Mouse (Mus musculus): ENCODE data around the gene Notch2. TPM values are rescaled to one million over a fixed set of nuclear protein-coding genes. Genes with fewer than 3 reads are reported as not detected.

Gene Notch2
- polyA plus RNA-seq, 1 experiment: 16.3 TPM

DNA sequence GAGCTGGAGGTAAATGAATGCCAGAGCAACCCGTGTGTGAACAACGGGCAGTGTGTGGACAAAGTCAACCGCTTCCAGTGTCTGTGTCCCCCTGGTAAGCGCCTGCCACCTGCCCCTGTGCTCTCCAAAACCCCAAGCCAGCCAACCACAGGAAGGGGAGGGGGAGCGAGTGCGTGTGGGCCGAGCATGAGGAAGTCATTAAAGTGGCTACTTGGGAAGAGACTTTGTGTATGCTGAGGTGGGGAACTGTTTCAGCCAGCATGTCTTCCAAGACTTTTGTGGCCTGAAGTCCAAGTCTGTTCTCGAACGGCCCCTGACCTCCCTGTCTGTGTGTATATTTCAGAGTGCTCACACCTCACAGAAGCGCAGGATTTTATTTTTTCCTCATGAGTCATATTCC is 88.2 kb downstream of the Notch2 start:
- Histone ChIP-seq H3K36me3 (ENCODE audit: control insufficient read depth, insufficient read depth, low read length) (peaks cover 6% of the 10 kb centered on the region; the same call in 1 of the 2 replicates), H3K4me3 (ENCODE audit: insufficient read depth, low read depth, low read length) (no peak overlapping the region), H3K27ac (ENCODE audit: insufficient read depth, low read depth, low read length) (peak overlapping the region; percentile 49), H3K4me1 (ENCODE audit: control insufficient read depth, insufficient read depth, low read length) (peaks cover 37% of the 10 kb centered on the region), H3K27me3 (replicated peaks; ENCODE audit: control insufficient read depth, insufficient read depth, low read length) (no peaks in the 10 kb centered on the region)
- peak; percentile 24 for DNase-seq
- TF ChIP-seq CTCF (conservative IDR thresholded peaks at IDR 0.05; ENCODE audit: insufficient read depth, insufficient read length, low read depth, low read length) (no peak), POLR2A (IDR thresholded peaks at IDR 0.05; ENCODE audit: low read depth, low read length) (no peak)
- WGBS: 50% methylated on average over 10 of the region's 10 CpGs

DNA sequence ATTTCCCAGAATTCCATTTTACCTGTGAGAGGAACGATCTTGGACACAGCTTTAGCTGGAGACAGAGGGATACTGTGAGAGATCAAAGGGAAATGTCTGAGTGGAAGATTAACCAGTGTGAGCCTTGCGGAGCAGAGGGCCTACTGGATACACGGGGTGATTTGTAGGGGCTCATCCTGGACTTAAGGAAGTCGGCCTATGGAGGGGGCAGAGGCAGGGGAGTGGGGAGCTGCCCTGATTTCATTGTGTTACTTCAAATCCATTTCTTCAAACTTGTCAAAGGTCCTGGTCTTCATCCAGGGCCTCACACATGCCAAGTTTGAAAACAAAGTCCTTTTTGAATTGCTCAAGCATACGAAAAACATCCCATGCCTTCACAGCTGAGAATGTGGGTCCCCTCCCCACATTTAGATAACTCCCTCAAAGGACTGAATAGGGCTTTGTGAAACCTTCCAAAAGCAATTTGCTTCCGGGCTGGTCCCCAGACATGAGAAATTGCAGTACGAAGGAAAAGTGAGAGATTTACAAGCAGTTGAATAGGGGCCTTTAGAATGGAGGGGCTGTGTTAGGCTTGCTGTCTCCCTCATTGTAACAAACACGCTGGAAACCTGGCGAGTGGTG is 91.6 kb downstream of the Notch2 start:
- TF ChIP-seq POLR2A (IDR thresholded peaks at IDR 0.05; ENCODE audit: low read depth, low read length) (no peak), CTCF (conservative IDR thresholded peaks at IDR 0.05; ENCODE audit: insufficient read depth, insufficient read length, low read depth, low read length) (no peak)
- Histone ChIP-seq H3K36me3 (ENCODE audit: control insufficient read depth, insufficient read depth, low read length) (peaks cover 6% of the 10 kb centered on the region; the same call in 1 of the 2 replicates), H3K27ac (ENCODE audit: insufficient read depth, low read depth, low read length) (peak overlapping the region; percentile 76), H3K4me3 (ENCODE audit: insufficient read depth, low read depth, low read length) (no peak overlapping the region), H3K4me1 (ENCODE audit: control insufficient read depth, insufficient read depth, low read length) (peaks cover 33% of the 10 kb centered on the region), H3K27me3 (replicated peaks; ENCODE audit: control insufficient read depth, insufficient read depth, low read length) (no peaks in the 10 kb centered on the region)
- DNase-seq: peak; percentile 86
- WGBS: 49% methylated on average over 9 of the region's 9 CpGs

- WGBS: 70% methylated on average over 6 of the region's 6 CpGs
- peak overlapping the region; percentile 76 for H3K27ac ChIP-seq (ENCODE audit: insufficient read depth, low read depth, low read length)
- H3K27me3 ChIP-seq (replicated peaks; ENCODE audit: control insufficient read depth, insufficient read depth, low read length): no peaks in the 10 kb centered on the region
- H3K36me3 ChIP-seq (ENCODE audit: control insufficient read depth, insufficient read depth, low read length): peaks cover 6% of the 10 kb centered on the region; the same call in 1 of the 2 replicates
- no peak for DNase-seq
- H3K4me3 ChIP-seq (ENCODE audit: insufficient read depth, low read depth, low read length): no peak overlapping the region
- peaks cover 33% of the 10 kb centered on the region for H3K4me1 ChIP-seq (ENCODE audit: control insufficient read depth, insufficient read depth, low read length)
- no peak for TF ChIP-seq CTCF (conservative IDR thresholded peaks at IDR 0.05; ENCODE audit: insufficient read depth, insufficient read length, low read depth, low read length)
- no peak for TF ChIP-seq POLR2A (IDR thresholded peaks at IDR 0.05; ENCODE audit: low read depth, low read length)
Observed at GRCm38 (mm10) chr3:98105496-98105895, 92.2 kb downstream of the Notch2 start.

DNA sequence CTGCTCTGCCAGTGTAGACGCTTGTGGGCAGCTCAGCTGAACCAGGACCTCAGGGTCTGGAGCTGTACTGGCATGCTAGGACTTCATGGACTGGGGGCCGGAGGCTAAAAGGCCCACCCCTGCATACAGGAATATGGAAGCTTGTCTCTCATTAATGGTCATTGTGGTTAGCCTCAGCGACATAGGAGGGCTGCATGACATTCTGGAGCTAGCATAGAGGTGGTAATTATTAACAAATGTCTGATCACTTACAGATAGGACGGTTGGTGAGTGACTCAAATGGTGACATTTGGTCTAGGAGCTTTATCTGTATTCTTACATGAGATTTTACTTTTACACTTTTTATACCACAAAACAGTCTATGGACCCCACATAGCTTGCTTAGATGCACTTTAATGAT is 92.8 kb downstream of the Notch2 start:
- peak overlapping the region; percentile 76; the same call in 1 of the 2 replicates for H3K27ac ChIP-seq (ENCODE audit: insufficient read depth, low read depth, low read length)
- TF ChIP-seq POLR2A (IDR thresholded peaks at IDR 0.05; ENCODE audit: low read depth, low read length) (no peak), CTCF (conservative IDR thresholded peaks at IDR 0.05; ENCODE audit: insufficient read depth, insufficient read length, low read depth, low read length) (no peak)
- H3K4me1 ChIP-seq (ENCODE audit: control insufficient read depth, insufficient read depth, low read length): peaks cover 36% of the 10 kb centered on the region
- peak; percentile 14 for DNase-seq
- peaks cover 6% of the 10 kb centered on the region; the same call in 1 of the 2 replicates for H3K36me3 ChIP-seq (ENCODE audit: control insufficient read depth, insufficient read depth, low read length)
- H3K27me3 ChIP-seq (replicated peaks; ENCODE audit: control insufficient read depth, insufficient read depth, low read length): no peaks in the 10 kb centered on the region
- WGBS: 48% methylated on average over 4 of the region's 4 CpGs
- H3K4me3 ChIP-seq (ENCODE audit: insufficient read depth, low read depth, low read length): no peak overlapping the region

GRCm38 (mm10) chr3:98106590-98107313 is 93.4 kb downstream of the Notch2 start:
- no peak for TF ChIP-seq CTCF (conservative IDR thresholded peaks at IDR 0.05; ENCODE audit: insufficient read depth, insufficient read length, low read depth, low read length)
- no peak for TF ChIP-seq POLR2A (IDR thresholded peaks at IDR 0.05; ENCODE audit: low read depth, low read length)
- Histone ChIP-seq H3K27ac (ENCODE audit: insufficient read depth, low read depth, low read length) (peak overlapping the region; percentile 37; the same call in 1 of the 2 replicates), H3K27me3 (replicated peaks; ENCODE audit: control insufficient read depth, insufficient read depth, low read length) (no peaks in the 10 kb centered on the region), H3K36me3 (ENCODE audit: control insufficient read depth, insufficient read depth, low read length) (peaks cover 6% of the 10 kb centered on the region; the same call in 1 of the 2 replicates), H3K4me3 (ENCODE audit: insufficient read depth, low read depth, low read length) (no peak overlapping the region), H3K4me1 (ENCODE audit: control insufficient read depth, insufficient read depth, low read length) (peaks cover 39% of the 10 kb centered on the region)
- peak; percentile 54 for DNase-seq
- WGBS: 65% methylated on average over 12 of the region's 12 CpGs

GRCm38 (mm10) chr3:98108416-98108815 is 95.1 kb downstream of the Notch2 start:
- 0 out of 2 replicates have a peak overlapping the region, but pooled peaks have one; percentile 3 for H3K27ac ChIP-seq (ENCODE audit: insufficient read depth, low read depth, low read length)
- 48% methylated on average over 4 of the region's 4 CpGs for WGBS
- no peaks in the 10 kb centered on the region for H3K27me3 ChIP-seq (replicated peaks; ENCODE audit: control insufficient read depth, insufficient read depth, low read length)
- H3K4me3 ChIP-seq (ENCODE audit: insufficient read depth, low read depth, low read length): no peak overlapping the region
- H3K36me3 ChIP-seq (ENCODE audit: control insufficient read depth, insufficient read depth, low read length): 0 out of 2 replicates have a peak, but pooled peaks cover 2% of the 10 kb centered on the region
- no peak for DNase-seq
- peaks cover 42% of the 10 kb centered on the region for H3K4me1 ChIP-seq (ENCODE audit: control insufficient read depth, insufficient read depth, low read length)
- TF ChIP-seq POLR2A (IDR thresholded peaks at IDR 0.05; ENCODE audit: low read depth, low read length): no peak
- TF ChIP-seq CTCF (conservative IDR thresholded peaks at IDR 0.05; ENCODE audit: insufficient read depth, insufficient read length, low read depth, low read length): no peak

DNA sequence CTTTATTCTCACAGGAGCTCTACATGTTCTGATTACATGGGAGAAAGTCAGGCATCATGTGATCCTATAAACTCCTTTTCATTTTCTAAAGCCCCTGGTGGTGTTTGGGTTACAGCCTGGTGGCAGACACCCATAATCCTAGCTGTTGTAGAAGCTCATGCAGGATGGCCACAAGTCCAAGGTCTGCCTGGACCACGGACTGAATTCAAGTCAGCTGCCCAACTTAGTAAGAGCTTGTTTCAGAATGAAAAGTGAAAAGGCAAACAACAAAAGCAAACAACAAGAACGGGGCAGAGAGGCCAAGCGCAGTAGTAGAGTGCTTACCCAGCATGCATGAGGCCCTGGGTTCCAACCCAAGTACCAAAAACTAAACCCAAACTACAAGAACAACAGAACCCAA is 95.5 kb downstream of the Notch2 start:
- Histone ChIP-seq H3K4me1 (ENCODE audit: control insufficient read depth, insufficient read depth, low read length) (peaks cover 42% of the 10 kb centered on the region), H3K36me3 (ENCODE audit: control insufficient read depth, insufficient read depth, low read length) (0 out of 2 replicates have a peak, but pooled peaks cover 2% of the 10 kb centered on the region), H3K27ac (ENCODE audit: insufficient read depth, low read depth, low read length) (peak overlapping the region; percentile 68), H3K27me3 (replicated peaks; ENCODE audit: control insufficient read depth, insufficient read depth, low read length) (no peaks in the 10 kb centered on the region), H3K4me3 (ENCODE audit: insufficient read depth, low read depth, low read length) (no peak overlapping the region)
- WGBS: 66% methylated on average over 3 of the region's 3 CpGs
- TF ChIP-seq CTCF (conservative IDR thresholded peaks at IDR 0.05; ENCODE audit: insufficient read depth, insufficient read length, low read depth, low read length) (no peak; the same call in 1 of the 2 replicates), POLR2A (IDR thresholded peaks at IDR 0.05; ENCODE audit: low read depth, low read length) (no peak)
- peak; percentile 63 for DNase-seq

Measured in kidney, adult 2 months (tissue).